Mouse (Mus musculus) G1E (cell line): ENCODE measurements around the gene 2200002J24Rik.

ENCODE experiments used
- CTCF ChIP-seq: IDR thresholded peaks from 2 replicates; pipeline ENCODE4 v1.5.1; 2012; ENCODE audit warnings: low read depth, low read length, inconsistent platforms, mixed read lengths
- GATA1 ChIP-seq: IDR thresholded peaks from 2 replicates; pipeline ENCODE4 v1.6.1; 2012; ENCODE audit warnings: borderline replicate concordance, low read length, inconsistent platforms, mixed read lengths
- TAL1 ChIP-seq: conservative IDR thresholded peaks from 2 replicates; pipeline ENCODE4 v1.6.1; 2012; ENCODE audit warnings: low read depth, low read length, inconsistent platforms, mixed read lengths

DNA sequence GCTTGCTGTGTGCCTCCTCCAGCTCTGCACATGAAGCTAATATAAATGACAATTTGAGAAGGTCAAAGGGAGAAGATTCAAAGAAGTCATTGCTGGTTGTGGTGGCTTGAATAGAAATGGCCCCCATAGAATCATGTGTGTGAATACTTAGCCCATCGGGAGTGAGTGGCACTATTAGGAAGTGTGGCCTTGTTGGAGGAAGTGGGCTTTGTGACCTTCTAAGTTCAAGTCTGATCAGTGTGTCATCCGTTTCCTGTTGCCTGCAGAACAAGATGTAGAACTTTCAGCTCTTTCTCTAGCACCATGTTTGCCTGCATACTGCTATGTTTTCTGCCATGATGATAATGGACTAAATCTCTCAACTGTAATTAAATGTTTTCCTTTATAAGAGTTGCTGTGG lies 15.3 kb upstream of the 2200002J24Rik start:
- TF ChIP-seq CTCF (no peak), TAL1 (no peak), GATA1 (no peak)
